Mouse (Mus musculus): Measurements from ENCODE around the gene Wdfy3.
"Not testable (repeated sequence)": the region's sequence is repeated elsewhere in the genome, so short reads cannot be mapped to it uniquely, and the experiment has no call there.

Gene Wdfy3

DNA sequence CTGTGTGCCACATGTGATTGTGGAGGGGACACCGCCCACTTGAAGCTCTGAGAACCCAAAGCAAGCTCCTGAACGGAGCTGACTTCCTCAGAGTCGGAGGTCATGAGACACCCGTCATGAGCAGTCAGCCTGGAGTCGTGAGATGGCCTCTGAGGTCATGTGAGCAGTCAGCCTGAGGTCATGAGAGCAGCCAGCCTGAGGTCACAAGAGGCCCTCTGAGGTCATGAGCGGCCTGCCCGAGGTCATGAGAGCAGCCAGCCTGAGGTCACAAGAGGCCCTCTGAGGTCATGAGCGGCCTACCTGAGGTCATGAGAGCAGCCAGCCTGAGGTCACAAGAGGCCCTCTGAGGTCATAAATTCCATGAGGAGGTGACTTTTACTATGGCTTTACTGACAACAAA, 120.4 kb downstream of the Wdfy3 start:
- no peak for DNase-seq (ENCODE audit: low spot score in 2 of 2)

DNA sequence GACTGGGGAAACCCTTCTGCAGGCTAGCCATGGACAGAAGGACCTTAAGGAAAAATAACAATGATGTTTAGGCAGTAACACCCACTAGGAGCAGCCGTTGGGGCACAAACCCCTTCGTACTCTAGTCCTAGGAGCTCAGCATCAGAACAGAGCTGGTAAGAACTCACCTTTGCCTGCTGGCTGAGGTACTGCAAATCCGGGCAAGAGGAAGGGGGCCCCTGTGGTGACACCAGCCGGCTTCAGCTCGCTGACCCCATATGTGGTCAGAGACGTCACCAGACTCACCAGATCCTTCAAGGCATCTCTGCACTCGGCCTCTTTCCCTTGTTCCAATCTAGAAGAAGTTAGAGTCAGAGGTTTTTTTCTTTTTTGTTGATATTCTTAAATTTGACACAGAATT, 121.1 kb downstream of the Wdfy3 start:
- DNase-seq (ENCODE audit: low spot score in 2 of 2), result no peak

DNA sequence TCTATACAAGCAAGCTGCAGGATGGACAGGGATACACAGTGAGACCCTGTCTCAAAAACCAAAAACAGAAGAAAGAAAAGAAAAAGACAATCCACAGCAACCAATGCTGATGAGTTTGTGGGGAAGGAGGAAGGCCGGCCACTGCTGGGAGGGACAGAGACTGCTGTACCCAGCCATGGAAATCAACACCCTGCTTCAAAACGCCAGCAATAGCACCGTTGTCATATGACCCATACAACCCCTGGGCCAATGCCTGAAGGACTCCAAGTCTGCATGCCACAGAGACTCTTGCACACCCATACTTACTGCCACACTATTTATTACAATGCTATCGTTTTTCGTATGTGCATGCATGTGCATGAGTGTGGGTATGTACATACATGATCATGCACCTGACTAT, 124.0 kb downstream of the Wdfy3 start:
- no peak for DNase-seq (ENCODE audit: low spot score in 2 of 2)

DNA sequence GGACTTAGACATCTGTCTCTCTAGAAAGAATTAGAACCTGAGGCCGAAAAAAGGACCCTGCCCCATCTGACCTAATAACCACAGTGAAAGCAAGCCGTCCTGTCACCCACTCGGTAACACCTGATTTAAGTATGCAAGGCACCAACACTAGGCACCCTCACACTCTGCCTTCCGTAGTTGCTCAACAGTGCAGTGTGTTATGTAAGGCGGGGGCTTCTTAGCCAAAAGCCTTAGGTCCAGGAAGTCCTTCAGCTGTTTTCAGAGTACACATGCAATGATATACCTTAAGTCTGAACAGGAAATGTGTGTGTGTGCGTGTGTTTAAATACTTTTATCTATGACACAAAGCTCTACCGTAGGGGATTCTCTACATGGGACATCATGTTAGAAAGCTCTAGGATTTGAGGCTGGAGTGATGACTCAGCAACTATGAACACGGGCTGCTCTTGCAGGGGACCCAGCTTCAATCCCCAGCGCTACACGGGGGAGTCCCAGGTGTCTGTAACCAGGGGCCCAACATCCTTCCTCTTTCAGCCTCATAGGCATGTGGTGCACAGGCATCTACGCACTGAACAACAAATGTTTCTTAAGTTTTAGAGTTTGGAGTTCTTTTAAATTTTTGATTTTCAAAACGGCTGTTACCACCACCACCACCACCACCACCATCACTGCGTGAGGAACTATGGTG, 131.7 kb downstream of the Wdfy3 start:
- DNase-seq (ENCODE audit: low spot score in 2 of 2), result no peak

DNA sequence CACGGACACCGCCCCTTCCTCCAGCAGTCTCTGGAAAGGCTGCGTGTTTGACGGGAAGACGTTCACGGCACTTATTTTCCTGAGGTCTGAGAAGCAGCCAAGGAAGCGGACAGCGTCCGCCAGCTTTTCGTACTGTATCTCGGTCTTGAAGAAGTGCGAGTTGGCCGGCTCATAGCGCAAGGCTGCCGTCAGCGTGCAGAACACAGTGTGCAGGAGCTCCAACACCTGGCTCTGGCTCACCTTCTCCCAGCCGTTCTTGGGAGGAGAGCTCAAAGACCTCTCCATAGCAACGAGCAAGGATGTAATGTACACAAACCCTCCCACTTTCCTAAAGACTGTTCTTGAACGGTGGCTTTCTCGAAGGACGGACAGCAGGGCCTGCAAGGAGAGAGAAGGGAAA, 132.4 kb downstream of the Wdfy3 start:
- DNase-seq (ENCODE audit: low spot score in 2 of 2), result no peak

DNA sequence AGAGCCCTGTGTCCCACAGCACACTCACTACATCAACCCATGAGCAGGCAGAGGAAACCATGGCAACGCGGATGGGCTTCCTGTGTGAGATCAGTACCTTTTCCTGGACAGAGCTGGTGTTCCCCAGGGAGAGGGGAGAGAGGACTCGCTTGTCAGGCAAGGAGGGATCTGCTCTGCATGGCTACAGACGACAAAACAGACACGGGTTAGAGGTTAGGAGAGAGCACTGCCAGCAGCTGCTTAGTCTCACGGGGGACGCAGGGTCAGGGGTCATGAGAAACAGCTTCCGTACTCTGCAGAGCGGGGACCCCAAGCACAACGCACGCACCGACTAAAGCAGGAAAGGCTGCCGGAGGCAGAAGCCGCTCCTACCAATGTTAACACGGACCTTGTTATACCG, 133.8 kb downstream of the Wdfy3 start:
- no peak for DNase-seq (ENCODE audit: low spot score in 2 of 2)

DNA sequence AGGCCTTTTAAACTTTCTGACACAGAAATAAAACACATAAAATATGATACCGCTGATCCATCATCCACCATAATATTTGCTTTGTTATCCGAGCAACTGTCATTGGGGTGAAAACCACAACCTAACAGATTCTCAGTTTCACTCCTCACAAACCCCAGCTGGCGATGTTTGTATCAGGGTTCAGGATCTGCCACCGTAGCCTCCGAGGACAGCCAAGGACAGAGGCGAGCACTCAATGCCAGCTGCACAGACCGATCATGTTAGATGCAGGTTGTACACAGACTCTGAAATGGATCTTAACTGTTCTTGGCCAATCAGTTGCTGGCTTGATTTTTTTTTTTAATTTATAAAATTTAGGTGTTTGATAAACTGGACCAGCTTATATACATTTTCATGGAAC, 135.1 kb downstream of the Wdfy3 start:
- DNase-seq (ENCODE audit: low spot score in 2 of 2), result no peak

DNA sequence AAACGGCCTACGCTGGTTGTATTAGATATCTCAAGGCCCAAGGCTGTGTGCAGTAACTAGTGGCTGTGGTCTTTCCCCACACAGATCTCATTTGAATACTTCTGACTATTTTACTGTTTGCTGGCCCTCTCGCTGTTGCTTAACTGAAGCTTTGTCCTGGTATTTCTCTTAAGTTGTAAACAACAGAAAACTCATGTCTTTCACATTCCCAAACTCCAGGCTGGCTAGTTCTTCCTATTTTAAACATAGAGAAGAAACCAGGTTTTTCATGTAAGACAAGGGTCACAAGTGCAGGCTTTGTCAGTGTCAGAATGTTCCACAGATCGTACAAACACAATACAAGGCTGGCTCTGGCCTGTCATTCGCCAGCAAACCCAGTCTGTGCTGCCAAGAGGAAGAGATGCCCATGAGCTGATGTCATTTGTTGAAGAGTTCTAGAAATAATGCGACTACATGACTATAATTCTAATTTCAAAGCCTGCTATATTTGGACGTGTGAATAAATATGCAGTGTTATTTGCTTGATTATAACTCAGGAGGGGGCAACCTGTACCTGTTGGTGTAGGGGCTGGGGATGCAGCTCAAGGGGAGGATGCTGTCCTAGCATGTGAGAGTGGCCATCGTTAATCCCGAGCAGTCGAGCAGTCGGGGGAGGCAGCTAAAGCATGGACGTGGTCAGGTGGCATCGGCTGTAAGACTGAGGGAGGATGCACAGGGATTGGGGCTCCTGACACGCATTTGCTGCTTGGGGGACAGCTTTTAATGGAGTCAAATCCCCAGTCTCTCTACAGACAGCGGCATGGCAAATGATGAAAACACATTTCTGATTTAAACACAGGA, 136.5 kb downstream of the Wdfy3 start:
- no peak for DNase-seq (ENCODE audit: low spot score in 2 of 2)

DNA sequence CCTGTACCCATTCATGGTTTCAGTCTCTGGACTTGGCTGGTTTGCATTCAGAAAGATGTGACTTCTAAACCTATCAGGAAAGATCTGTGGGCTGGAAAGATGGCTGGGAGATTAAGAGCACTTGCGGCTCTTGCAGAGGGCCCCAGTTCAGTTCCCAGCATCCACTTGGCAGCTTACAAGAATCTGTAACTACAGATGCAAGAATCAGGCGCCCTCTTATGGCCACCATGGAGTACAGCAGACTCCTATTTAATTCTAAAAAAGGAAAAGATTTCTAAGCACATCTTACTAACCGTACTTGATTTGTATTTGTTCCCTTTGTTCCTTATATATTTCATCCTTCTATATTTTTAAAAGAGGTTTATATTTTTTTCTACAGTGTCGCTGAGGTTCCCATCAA, 137.7 kb downstream of the Wdfy3 start:
- no peak for DNase-seq (ENCODE audit: low spot score in 2 of 2)

DNA sequence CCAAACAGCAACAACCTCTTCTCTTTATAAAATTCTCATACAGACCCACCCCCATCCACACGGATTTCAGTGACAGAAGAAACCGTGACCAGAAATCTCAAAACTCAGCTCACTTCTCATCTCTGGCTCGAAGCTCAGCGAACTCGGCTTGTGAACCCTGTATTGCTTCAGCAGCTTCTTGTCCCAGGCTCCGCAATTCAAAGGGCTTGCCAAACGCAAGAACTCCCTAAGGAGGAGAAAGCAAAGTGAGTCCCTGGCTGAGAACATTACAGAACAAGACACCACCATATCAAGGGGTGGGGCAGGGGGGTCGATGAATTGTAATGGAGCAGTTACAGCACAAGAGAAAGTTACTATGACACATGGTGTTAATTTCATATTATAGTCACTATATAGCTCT, 143.4 kb downstream of the Wdfy3 start:
- no peak for DNase-seq (ENCODE audit: low spot score in 2 of 2)

DNA sequence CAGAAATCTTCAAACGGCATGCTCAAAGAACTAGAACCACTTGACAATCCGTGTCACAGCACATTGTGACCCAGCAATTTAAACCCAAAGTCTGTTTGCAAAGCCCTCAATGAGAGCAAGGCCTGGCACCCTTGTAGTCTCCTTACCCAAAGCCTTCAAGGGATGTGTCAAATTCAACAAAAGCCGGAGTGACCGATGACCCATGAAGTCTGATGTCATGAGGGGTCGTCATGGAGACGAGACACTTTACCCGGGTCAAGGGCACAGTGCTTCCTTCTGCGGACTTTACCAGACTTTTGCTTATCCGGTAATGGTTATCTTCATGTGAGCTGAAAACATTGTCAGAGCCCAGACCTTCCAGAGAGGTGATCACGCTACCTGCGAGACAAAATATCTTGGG, 146.0 kb downstream of the Wdfy3 start:
- no peak for DNase-seq (ENCODE audit: low spot score in 2 of 2)

DNA sequence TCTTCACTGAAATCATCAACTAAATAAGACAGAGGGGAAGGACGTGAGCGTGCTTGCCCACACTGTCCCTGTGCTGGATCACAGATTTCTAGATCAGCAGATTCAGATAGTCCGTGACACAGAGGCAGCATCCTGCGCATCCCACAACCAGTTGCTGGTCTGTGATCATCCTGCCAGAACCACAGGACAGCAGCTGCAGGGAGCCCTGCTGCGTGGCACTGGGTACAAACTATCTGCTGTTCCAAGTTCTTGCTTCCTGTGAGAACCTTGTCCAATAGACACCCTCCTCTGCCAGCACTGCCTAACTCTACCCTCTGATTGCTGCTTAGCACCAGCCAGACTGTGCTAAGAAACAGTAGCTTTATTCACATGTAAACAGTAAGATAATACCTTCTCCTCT, 150.2 kb downstream of the Wdfy3 start:
- no peak for DNase-seq (ENCODE audit: low spot score in 2 of 2)

DNA sequence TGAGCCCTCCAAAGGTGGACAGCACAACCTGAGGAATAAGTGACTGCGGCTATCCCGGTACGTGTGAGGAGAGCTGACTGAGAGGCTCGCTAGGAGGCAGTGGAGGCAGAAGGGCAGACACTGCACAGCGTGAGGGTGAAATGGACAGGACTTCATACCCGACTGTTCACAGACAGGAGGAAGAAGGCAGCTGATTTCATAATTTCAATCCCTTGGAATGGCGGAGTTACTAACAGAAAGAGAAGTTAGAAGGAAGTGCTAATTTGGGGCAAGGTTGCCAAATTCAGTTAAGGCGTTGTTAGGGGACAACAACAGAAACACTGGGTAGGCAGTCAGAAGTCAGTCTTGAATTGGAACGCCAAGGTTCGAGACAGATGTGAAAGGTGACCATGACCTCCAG, 160.3 kb downstream of the Wdfy3 start:
- DNase-seq (ENCODE audit: low spot score in 2 of 2), result no peak

DNA sequence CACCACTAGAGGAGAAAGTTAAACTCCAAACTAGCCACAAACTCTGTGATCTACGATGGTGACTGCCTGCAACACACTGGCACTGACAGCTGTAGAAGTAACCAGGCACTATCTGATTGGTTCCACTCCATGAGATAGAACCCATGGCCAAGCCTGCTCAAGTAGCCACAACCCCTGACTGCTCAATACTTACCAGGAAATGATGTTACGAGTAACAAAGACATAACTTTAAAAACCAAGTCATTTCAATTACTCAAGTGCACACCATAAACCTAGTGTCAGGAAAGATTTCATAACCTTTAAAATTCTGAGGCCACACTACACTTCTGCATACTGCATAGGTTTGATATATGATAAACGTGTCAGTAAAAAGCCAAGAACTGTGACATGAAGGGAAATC, 164.1 kb downstream of the Wdfy3 start:
- DNase-seq (ENCODE audit: low spot score in 2 of 2), result no peak

DNA sequence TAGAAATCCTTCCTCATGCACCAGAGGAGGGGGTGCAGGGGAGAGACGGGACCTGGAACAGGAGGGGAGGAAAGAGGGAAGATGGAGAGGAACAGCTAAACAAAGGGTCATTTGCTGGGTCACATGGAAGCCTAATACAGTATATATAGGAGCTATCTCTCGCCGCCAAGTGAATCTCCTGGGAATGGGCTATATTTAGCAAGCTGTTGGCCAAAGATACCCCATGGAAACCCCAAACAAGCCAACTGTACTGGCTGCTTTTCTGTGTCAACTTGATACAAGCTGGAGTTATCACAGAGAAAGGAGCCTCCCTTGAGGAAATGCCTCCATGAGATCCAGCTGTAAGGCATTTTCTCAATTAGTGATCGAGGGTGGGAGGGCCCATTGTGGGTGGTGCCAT, 164.9 kb downstream of the Wdfy3 start:
- not testable (repeated sequence) for DNase-seq (ENCODE audit: low spot score in 2 of 2)

DNA sequence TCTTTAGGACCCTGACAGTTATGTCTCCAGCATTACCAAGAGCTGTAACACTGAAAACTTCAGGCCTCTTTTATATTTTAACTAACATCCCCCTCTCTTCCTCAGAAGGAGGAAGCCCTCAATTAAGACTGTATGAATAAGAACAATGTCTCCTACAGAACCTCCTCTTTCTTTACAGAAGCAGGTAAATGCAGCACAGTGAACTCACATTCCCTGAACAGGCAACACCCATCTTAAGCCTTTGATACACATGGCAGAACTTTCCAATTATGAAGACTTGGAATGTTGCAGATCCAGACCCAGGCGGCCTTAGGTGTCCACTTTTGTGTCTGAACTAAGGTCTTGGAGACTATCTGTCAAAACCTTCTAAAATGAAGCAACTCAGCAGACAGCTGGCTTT, 167.0 kb downstream of the Wdfy3 start:
- DNase-seq (ENCODE audit: low spot score in 2 of 2), result no peak

DNA sequence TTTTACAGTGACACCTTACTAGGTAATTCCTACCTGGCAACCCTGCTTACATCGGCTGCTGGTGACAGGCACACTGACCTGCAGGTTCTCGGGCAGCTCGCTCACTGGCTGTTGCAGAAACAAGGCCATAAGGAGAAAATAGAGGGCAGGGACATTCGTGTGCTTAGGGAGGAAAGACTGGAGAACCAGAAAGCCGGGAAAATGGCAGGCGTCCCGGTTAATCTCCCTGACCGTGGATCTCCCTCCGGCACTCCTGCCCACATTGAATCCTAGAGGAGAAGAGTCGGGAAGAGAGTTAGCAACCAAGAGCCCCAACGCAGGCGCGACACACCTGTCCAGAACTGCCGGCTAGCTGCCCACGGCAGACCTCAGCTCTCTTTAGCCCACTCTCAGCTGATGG, 169.7 kb downstream of the Wdfy3 start:
- no peak for DNase-seq (ENCODE audit: low spot score in 2 of 2)

DNA sequence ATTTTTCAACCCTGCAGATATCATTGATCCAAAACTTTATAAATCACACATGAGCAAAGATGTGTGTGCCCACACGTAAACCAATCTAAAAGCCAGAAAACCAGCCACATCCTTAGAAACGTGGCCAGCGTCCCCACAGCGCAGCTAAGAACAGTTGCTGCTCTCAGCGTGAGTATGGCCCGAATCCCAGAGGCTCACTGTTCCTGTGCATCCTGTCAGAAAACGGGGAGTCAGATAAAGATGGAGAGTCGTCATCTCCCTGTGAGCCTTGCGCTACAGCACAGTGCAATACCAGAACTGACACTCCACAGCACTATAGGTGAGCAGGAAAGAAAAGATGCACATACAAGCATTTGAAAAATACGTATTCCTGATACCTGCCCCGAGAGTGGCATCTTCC, 172.9 kb downstream of the Wdfy3 start:
- no peak for DNase-seq (ENCODE audit: low spot score in 2 of 2)

DNA sequence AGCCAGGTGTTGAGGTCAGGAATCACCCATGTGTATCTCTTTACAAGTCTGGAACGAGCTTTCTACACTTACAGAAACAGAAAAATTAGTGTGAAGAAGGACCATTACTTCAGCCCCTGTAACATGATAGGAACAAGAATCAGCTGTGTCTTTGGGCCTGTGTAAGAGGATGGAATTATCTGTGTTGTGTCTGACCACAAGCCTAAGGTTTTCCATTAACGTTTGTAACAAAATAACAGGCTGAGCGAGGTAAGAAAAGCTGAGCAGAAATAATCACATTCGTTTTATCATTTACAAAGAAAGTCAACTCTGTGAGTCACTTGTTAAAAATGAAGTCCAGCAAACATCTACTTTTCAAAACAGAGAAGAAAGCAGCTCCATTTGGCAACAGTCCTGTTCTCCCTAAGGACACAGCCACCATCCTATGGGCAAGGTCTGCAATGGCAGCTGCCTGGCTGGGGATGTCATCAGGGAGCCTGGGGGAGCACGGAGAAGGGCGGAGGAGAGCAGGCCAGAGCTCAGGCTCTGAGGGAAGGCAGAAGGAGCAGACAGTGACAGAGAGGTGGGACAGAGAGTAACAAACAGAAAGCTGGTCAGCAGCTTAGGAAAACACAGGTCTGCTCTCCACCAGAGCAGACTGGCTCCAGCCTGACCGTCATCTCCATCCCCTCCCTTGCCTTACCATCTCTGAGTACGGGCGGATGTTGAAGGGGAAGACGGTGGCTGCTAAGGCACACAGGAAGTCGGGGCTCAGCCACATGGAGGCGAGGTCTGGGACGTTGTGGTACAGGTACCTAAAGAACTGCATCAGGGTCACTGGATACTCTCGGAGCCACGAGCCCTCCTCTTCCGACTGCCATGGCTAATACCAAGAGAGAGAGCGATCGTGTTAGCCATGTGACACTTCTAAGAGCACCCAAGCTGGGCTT, 173.7 kb downstream of the Wdfy3 start:
- no peak for DNase-seq (ENCODE audit: low spot score in 2 of 2)

DNA sequence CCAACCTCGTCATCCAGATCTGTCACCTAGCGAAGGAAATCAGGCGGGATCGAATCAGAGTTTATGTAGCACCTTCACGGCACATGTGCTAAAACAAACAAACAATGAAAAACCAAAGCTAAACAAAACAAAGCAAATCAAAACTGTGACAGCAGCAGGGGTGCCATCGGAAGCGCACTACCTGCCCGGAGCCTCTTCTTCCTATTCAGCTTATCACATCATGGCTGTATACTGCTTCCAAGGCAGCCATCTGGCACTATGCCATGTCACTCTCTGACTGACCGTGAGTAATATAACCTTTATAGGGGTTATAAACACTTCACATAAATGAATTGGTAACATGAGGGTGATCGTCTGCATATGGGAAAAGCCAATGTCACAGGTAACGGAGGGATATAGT, 174.6 kb downstream of the Wdfy3 start:
- DNase-seq (ENCODE audit: low spot score in 2 of 2), result no peak

DNA sequence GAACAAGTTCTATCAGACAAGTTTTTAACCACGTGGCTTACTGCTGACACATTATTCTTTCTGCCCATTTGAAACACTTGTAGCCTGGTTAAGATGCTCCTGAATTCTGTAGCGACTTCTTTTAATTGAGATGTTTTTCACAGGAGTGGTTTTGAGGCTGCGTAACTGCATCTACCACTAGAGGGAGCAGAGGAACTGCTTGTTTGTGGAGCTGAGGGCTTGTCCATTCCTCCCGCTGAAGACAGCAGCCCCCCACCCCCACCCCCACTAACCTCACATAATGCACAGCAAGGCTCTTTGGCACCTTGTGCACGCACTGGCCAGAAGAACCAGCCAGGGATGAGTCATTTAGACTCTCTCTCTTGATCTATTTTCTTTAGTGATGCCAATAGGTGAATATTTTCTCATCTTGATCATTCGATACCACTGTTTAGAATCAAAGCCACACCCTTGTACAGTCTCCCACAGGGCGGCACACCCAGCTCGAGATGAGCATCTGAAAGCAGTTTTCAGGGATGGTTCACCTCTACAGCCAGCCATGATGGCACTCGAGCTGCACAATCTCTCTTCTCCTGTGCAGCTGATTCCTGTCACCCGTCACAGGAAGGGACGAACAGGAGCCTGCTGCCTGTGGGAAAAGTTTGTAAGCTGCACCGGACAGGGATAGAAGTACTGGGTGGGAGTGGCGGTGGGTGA, 175.8 kb downstream of the Wdfy3 start:
- peak in 1 of 2 experiments; percentile 28 for DNase-seq (ENCODE audit: low spot score in 2 of 2)
